Mouse (Mus musculus): ENCODE results near the gene Gsk3a. TPM values are rescaled to one million over a fixed set of nuclear protein-coding genes. Genes with fewer than 3 reads are reported as not detected.
"Not testable (repeated sequence)": the region's sequence is repeated elsewhere in the genome, so short reads cannot be mapped to it uniquely, and the experiment has no call there.

Gene Gsk3a
- total RNA-seq, 2 experiments from 2014 or later: 45.8 to 76.4 TPM

- no peak for ATAC-seq (replicated peaks; ENCODE audit: poor library complexity, severe bottlenecking)
Measured at GRCm38 (mm10) chr7:25273259-25274241, 35.9 kb upstream of the Gsk3a start.

- ATAC-seq (replicated peaks; ENCODE audit: poor library complexity, severe bottlenecking): no peak
Measured at GRCm38 (mm10) chr7:25272445-25273258, 35.0 kb upstream of the Gsk3a start.

DNA sequence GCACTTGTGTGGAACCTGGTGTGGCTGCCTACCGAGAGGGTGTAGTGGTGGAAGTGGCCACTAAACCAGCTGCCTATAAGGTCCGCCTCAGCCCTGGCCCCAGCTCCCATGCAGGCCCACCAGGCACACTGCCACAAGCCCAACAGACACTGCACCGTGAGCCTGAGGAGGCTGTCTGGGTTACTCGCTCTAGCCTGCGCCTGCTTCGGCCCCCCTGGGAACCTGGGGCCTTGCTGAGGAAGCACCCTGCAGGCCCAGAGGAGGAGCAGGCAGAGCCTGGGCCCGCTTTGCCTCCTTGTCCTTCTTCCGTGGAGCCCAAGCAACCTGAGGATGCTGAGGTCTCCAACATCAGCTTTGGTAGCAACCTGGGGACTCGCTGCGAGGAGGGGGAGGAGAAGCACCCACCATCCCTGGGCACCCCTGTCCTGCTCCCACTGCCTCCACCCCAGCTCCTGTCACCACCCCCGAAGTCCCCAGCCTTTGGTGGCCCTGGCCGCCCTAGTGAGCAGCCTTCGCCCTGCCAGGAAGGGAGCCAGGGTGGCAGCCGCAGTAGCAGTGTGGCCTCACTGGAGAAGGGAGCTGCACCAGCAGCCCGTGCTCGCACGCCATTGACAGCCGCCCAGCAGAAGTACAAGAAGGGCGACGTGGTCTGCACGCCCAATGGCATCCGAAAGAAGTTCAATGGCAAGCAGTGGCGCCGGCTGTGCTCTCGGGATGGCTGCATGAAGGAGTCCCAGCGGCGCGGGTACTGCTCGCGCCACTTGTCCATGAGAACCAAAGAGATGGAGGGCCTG, 34.2 kb upstream of the Gsk3a start:
- ATAC-seq (replicated peaks; ENCODE audit: poor library complexity, severe bottlenecking): no peak

- ATAC-seq (replicated peaks; ENCODE audit: poor library complexity, severe bottlenecking): no peak
Measured at GRCm38 (mm10) chr7:25270652-25271633, 33.3 kb upstream of the Gsk3a start.

DNA sequence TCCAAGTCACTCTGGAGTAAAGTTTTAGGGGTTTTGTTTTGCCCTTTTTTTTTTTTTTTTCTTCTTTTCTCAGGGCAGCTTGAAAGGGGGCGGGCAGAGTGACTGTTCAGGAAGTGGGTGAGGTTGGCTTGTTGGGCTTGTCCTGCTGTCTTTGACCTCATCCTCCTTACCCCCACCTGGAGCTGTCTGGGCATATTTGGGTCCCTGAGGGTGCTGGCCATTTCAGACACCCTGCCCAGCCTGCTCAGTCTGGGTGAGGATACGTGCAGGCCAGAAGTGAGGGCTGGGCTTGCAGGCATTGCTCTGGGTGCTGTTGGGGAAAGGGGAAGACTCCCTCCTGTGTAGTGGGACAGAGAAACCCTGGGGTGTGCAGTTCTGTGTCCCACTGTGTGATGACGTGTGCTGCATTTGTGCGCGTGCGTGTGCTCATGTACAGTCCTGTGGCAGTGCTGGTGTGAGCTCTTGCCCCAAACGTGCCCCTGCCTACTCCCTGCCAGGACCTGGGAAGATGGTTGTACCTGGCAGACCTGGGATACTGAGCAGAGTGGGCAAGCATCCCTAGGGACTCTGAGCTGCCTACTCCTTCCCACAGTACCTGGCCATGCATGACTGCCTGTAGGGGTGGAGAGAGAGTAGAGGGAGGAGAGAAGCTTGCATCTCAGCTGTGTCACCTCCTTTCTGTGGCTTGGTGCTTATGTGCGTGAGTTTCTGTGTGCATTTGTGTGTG, 32.1 kb upstream of the Gsk3a start:
- ATAC-seq (replicated peaks; ENCODE audit: poor library complexity, severe bottlenecking): peak; percentile 5

- no peak for ATAC-seq (replicated peaks; ENCODE audit: poor library complexity, severe bottlenecking)
Measured at GRCm38 (mm10) chr7:25269029-25269428, 31.4 kb upstream of the Gsk3a start.

DNA sequence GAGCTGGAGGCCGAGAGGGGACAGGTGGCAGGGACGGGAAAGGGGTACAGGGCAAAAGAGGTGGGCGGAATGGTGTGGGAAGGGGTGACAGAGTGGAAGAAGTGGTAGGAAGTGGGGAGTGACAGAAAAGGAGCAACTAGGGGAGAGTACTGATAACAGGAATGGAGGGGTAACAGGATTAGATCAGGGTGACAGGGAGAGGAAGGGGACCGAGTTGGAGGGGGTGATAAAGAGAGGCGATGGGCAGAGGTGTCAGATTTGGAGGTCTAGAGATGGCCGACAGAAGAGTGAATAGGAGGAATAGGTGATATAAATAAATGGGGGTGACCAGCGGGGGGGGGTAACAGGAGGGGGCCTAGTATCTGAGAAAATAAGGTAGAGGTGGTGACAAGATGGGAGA, 30.9 kb upstream of the Gsk3a start:
- ATAC-seq (replicated peaks; ENCODE audit: poor library complexity, severe bottlenecking): no peak

DNA sequence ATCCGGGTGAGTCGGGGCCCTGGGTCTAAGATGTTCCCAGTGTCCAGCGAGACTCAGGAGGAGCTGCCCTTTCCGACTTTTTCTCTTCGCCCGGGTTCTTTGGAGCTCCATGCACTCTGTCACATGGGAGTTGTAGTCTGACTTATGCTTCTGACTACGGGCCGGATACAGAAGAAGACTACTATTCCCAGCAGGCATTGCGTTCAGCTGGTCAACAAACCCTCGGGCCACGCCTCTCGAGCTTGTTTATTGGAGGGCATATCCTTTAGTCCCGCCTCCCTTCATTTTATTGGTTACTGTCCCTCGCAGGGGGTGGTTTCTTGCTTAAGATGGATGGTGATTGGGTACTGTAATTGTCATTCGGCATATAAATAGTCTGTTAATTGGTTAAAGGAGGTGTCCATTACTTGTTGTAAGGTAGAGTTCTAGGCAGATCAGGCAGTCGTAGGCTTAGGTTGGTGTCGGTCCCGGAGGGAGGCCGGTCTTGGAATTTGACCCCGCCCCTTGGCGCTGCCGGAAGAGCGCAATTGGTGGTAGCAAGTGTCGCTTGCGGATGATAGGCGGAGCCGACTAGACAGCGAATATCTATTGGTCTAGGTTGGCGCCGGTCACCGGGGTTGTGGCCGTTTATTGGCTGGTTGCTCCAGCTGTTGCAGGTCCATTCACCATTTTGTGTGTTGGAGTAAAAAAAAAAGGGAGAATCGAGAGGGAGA, 30.3 kb upstream of the Gsk3a start:
- ATAC-seq (replicated peaks; ENCODE audit: poor library complexity, severe bottlenecking): peak; percentile 65

DNA sequence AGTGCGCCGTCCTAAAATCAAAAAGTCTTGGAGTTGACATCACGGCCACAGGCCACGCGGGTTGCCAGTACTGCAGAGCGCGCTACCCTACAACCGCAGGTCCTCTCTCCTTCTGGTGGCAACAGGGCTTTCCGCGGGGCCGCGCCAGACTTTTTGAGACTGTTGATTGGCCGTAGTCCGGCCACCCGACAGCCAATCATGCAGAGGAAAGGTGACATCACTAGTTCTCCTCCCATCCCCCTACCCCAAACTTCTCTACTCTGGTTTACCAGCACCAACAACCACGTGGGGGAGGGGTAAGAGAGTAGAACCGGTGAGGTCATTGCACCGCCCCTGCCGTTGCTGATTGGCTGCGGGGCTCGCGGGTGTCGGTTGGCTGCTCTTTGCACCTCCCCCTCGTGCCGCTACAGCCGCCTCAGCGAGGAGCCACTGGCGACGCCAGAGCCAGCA, 29.7 kb upstream of the Gsk3a start, which contains the start of gene Cic:
Cic (plus strand) TSS at position 404 of the 450 bp plus-strand sequence.
- peak; percentile 69 for ATAC-seq (replicated peaks; ENCODE audit: poor library complexity, severe bottlenecking)

DNA sequence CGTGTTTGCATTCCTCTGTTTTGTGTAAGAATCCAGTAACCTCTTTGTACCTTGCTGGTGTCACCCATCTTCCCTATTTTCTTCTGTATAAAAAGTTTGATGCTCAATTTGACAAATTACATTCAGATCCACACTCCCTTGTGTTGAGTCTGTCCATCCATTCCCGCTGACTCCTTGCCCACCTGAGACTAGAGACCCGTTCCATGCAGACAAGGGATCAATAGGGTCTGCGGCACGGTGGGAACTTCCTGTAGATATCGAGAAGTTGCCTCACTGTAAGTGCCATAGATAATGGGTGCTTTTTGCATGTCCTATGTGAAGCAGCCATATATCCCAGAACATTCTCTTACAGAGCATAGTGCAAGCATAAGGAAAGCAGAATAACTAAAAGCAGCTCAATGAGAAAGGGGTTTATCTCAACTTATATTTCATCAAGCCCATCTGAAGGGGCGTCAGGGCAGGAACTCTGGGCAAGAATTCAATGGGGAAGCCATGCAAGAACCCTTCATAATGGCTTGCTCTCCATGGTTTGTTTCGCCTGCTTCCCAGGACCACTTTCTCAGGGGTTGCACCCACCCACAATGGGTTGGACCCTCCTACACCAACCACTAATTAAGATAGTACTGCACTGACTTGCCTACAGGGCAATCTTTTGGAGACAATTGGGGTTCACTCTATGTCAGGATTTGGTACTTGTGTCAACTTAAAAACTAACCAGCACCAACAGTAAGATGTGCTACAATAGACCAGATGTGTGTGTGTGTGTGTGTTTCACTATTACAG, 28.7 kb upstream of the Gsk3a start:
- no peak for ATAC-seq (replicated peaks; ENCODE audit: poor library complexity, severe bottlenecking)

DNA sequence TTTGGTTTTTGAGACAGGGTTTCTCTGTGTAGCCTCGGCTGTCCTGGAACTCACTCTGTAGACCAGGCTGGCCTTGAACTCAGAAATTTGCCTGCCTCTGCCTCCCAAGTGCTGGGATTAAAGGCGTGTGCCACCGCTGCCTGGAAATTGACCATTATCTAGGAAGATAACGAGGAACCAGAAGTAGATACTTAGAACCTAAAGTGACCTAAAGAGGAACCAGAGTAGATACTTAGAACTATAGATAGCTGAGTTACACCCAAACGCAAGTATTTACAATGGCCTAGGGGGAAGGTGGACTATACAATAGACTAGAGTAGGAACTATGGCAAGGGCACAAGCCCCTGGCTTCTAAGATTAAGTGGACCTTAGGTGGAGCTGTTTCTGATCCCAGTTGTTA, 28.1 kb upstream of the Gsk3a start:
- ATAC-seq (replicated peaks; ENCODE audit: poor library complexity, severe bottlenecking): not testable (repeated sequence)

DNA sequence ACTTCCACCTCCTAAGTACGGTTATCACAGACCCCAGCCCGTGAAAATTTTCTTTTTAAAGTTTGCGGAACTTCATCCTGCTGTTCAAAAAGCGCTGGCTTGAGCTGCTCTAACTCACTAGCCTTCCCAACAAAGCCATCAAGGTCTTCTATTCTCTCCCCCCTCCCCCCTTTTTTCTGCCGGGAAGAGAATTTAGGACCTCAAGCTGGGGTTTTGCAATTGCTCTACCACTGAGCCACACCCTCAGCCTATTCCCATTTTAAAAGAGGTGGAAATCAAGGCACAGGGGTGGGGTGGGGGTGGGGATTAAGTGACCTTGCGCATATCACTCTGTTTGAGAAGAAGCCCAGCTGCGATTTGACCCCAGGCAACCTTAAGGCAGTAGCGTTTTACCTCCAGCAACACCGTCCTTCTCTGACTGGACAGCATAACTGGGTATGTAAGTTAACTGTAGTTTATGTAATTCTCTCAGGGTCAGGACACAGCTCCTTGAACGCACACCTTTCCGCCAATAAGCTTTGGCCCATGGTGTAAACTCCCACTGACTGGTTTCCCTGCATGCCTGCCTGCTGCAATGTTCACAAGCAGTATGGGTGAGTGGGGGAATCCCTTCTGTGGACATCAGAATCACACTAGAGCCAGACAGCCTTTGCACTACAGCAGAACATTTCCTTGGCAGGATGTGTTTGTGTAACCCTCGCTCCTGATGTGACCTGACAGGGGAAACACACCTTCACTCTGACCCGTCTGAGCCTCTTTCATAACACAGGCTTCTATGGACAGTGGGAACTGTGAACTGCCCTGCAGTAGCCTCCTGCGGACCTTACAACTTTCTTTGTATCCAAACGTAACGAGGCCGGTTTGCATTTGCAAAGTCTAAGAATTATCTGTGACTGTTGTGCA, 26.6 kb upstream of the Gsk3a start:
- ATAC-seq (replicated peaks; ENCODE audit: poor library complexity, severe bottlenecking): no peak

GRCm38 (mm10) chr7:25261896-25262295, 24.2 kb upstream of the Gsk3a start:
- ATAC-seq (replicated peaks; ENCODE audit: poor library complexity, severe bottlenecking): no peak

DNA sequence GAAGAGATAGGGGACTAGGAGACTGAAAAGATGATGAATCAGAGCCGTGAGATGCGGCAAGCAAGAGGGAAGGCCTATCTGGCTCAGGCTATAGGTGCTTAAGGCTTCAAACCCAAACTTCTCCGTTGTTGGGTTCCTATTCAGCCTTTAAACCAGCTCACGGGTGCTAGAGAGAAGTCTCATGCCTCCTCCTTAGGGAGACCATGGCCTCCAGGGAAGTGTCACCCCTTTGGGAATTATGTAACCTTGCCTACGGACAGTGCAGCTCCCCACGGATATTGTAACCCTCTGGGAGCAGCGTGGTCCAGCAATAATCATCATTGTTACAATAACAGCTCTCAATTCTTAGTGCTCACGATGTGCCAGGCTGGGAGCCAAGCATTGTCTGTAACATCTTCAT, 14.2 kb upstream of the Gsk3a start:
- ATAC-seq (replicated peaks; ENCODE audit: poor library complexity, severe bottlenecking): no peak

DNA sequence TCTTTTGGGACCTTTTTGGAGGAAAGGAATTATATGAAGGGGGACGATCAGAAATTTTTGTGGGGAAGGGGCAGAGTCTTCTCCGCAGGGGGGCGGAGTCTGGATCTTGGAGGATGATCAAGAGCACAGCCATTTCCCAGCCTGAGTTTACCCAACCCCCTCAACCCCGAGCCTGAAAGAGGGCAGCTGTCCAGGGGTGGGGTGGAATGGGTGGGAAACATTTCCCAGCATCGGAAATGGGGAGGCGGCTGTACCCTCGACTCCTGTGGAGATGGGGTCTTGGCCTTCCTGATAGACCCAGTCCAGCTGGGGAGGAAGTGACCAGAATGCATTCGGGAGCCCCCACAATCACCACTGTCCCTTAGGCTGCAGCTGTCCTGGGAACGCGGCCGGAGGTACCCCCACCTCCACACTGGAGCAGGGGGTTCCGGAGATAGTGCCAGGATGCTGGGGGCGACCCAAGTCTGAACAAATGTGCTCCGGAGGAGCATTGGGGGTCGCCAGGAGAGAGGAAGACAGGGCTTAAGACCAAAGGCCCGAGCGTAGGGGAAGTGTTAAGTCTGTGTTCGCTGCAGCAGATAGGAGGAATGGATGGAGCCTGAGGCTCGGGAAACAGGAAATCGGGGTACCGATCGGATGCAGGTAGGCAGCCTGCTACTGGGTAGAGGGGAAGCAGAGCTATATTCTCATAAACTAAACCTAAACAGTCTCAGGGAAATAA, 13.6 kb upstream of the Gsk3a start:
- ATAC-seq (replicated peaks; ENCODE audit: poor library complexity, severe bottlenecking): no peak

All from granulocyte monocyte progenitor cell, adult 5-6 weeks (primary cell).